Mouse (Mus musculus) kidney, postnatal 0 days (tissue): ENCODE measurements at regions not wholly inside any gene's neighbourhood (a gene's known extent, or its start where the extent isn't known, plus 50 kb on each side); places are given as distances from the start of the nearest gene placed in this dataset.
A peak's percentile ranks its signal among the peaks of the same experiment; 100 is the strongest.
"Not testable (repeated sequence)": the region's sequence is repeated elsewhere in the genome, so short reads cannot be mapped to it uniquely, and the experiment has no call there.

Experiments used
- ATAC-seq: fragments of 200-750 bp; cut with Nextera tagmentation; replicated peaks from 2 replicates; pipeline ENCODE4 v1.8.0; 2017; ENCODE audit warnings: low read depth, moderate number of reproducible peaks, moderate TSS enrichment, moderate library complexity; ENCODE audit not compliant: low FRiP score
- DNase-seq: peaks from one replicate; pipeline ENCODE4 v3.0.0-alpha.2; 2016; ENCODE audit warnings: low spot score
- H3K27ac ChIP-seq: fragments of 300-500 bp; sonication (generic); 2 replicates; pipeline ENCODE4 v1.5.1; 2014; ENCODE audit warnings: mild to moderate bottlenecking
- H3K27me3 ChIP-seq: fragments of 300-500 bp; sonication (generic); 2 replicates; pipeline ENCODE4 v1.6.1; 2014; ENCODE audit warnings: low read length, mixed read lengths; ENCODE audit not compliant: insufficient read depth
- H3K36me3 ChIP-seq: fragments of 300-500 bp; sonication (generic); 2 replicates; pipeline ENCODE4 v1.6.1; 2014; ENCODE audit warnings: low read length, mixed read lengths; ENCODE audit not compliant: insufficient read depth
- H3K4me1 ChIP-seq: fragments of 300-500 bp; sonication (generic); replicated peaks from 2 replicates; pipeline ENCODE4 v1.6.1; 2014; ENCODE audit warnings: antibody characterized with exemption, low read length, mixed read lengths; ENCODE audit not compliant: insufficient read depth
- H3K4me2 ChIP-seq: fragments of 300-500 bp; sonication (generic); 2 replicates; pipeline ENCODE4 v1.6.1; 2014; ENCODE audit warnings: mild to moderate bottlenecking, low read length, moderate library complexity, mixed read lengths
- H3K4me3 ChIP-seq: fragments of 300-500 bp; sonication (generic); replicated peaks from 2 replicates; pipeline ENCODE4 v1.5.1; 2014; ENCODE audit warnings: low read depth, low read length
- H3K9ac ChIP-seq: fragments of 300-500 bp; sonication (generic); 2 replicates; pipeline ENCODE4 v1.6.1; 2014; ENCODE audit warnings: low read depth, low read length
- H3K9me3 ChIP-seq: fragments of 300-500 bp; sonication (generic); replicated peaks from 2 replicates; pipeline ENCODE4 v1.6.1; 2016; ENCODE audit warnings: low read length, inconsistent platforms, mixed read lengths
- CTCF ChIP-seq: IDR thresholded peaks from 2 replicates; pipeline ENCODE4 v1.5.1; 2016; ENCODE audit warnings: antibody characterized with exemption, low read depth, mild to moderate bottlenecking, moderate library complexity
- WGBS: fragments of 180-500 bp; shearing (Covaris S2); extraction: QIAGEN DNeasy Blood & Tissue Kit; methylation state at CpG from one replicate; pipeline ENCODE4 v1.1.7; 2014; 5-methylcytosine and 5-hydroxymethylcytosine counted together

DNA sequence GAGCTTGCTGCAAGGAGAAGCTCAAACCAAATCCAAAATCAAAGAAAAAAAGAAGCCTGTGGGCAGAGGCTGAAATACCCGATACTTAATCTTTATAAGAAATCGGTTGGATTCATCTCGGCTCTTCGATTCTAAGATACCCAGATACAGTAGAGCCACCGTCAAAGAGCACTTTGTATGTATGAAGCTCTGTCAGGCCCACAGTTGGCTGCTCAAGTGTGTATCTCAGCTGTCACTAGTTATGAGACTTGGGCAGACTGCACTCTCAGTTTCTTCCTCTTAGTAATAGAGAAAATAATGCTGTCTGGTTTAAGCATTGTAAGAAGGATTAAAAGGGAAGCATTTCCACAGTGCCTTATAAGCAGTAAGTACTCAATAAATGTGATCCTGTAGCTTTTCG is 193.7 kb downstream of the Faxc start:
- no peak overlapping the region for H3K4me3 ChIP-seq
- H3K27me3 ChIP-seq, result no peaks in the 10 kb centered on the region
- no peak overlapping the region for H3K4me2 ChIP-seq
- no peaks in the 10 kb centered on the region for H3K36me3 ChIP-seq
- H3K27ac ChIP-seq, result no peak overlapping the region
- H3K9ac ChIP-seq, result no peak overlapping the region
- TF ChIP-seq CTCF, result no peak
- DNase-seq, result no peak
- ATAC-seq, result no peak
- H3K9me3 ChIP-seq, result no peaks in the 10 kb centered on the region
- H3K4me1 ChIP-seq, result no peaks in the 10 kb centered on the region
- WGBS, result 90% methylated on average over 6 of the region's 6 CpGs

DNA sequence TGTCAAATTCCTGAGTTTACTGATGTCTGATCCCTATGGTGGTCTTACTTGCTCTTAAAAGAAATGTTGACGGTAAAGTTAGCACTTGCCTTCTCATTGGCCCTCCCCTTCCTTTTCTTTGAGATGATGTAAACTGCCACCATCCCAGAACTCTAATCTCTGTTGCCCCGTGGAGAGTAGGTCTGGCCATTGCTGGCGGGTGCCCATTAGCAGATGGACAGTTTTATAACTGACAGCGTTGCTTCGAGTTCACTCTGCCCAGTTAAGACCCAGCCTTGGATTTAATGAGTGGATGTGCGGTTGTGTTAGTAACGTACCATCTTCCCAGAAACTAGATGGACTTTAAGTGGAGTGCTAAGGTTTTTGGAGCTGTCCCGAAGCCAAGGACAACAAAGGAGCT is 199.4 kb downstream of the Faxc start:
- no peaks in the 10 kb centered on the region for H3K4me1 ChIP-seq
- TF ChIP-seq CTCF, result no peak
- H3K4me3 ChIP-seq, result no peak overlapping the region
- WGBS, result 62% methylated on average over 8 of the region's 8 CpGs
- H3K9ac ChIP-seq, result no peak overlapping the region
- no peak overlapping the region for H3K27ac ChIP-seq
- no peak overlapping the region for H3K4me2 ChIP-seq
- no peak for ATAC-seq
- H3K36me3 ChIP-seq, result no peaks in the 10 kb centered on the region
- no peak for DNase-seq
- no peaks in the 10 kb centered on the region for H3K27me3 ChIP-seq
- no peaks in the 10 kb centered on the region for H3K9me3 ChIP-seq

DNA sequence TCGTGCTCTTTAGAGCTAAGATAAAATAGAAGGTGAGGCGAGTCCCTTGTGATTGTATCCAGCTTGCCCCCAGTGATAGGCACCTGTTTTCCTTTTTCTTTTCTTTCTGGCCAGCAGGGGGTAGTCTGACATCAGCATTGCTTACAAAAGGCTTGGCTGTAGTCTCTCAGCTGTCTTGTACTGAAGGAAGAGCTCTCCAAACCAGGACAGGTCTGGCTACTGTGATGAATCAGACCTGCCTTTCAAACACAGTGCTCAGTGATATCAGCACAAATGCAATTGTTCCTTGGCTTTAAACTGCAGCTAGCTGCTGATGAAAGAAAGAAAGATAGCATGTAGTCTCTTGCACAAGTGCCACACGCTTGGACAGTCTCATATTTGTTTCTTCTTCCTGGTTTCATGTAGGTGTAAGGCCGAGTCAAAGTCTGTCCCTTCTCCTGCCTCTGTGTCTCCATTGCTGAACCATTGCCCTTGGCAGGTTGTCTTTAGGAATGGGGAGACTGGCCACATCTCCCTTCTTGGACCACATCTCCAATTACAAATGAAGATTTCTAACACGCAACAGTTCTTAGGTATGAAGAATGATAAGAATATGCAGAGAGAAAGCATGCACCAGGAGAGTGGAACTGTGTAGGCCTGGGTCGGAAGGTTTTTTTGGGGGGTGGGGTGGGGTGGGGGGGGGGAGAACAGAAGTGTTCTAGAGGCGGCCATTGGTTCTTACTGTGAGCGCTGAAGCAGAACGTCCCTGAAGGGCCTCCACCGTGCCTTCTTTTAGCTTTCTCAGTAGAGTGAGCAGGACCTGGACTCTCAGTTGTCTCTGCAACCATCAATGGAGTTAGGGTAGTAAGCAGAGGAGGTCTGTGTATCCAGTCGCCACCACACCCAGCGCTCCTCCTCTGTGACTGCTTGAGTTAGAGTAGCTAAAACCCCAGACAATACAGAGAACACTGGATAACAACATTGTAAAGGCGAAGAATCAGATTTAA is 200.9 kb downstream of the Faxc start:
- no peak overlapping the region for H3K27ac ChIP-seq
- DNase-seq, result peak; percentile 76
- peak; percentile 89 for TF ChIP-seq CTCF
- no peaks in the 10 kb centered on the region for H3K4me1 ChIP-seq
- no peak overlapping the region for H3K4me3 ChIP-seq
- H3K27me3 ChIP-seq, result no peaks in the 10 kb centered on the region
- no peak overlapping the region for H3K9ac ChIP-seq
- no peaks in the 10 kb centered on the region for H3K36me3 ChIP-seq
- no peaks in the 10 kb centered on the region for H3K9me3 ChIP-seq
- no peak overlapping the region for H3K4me2 ChIP-seq
- peak; percentile 29; the same call in 1 of the 2 replicates for ATAC-seq
- 60% methylated on average over 13 of the region's 13 CpGs for WGBS

DNA sequence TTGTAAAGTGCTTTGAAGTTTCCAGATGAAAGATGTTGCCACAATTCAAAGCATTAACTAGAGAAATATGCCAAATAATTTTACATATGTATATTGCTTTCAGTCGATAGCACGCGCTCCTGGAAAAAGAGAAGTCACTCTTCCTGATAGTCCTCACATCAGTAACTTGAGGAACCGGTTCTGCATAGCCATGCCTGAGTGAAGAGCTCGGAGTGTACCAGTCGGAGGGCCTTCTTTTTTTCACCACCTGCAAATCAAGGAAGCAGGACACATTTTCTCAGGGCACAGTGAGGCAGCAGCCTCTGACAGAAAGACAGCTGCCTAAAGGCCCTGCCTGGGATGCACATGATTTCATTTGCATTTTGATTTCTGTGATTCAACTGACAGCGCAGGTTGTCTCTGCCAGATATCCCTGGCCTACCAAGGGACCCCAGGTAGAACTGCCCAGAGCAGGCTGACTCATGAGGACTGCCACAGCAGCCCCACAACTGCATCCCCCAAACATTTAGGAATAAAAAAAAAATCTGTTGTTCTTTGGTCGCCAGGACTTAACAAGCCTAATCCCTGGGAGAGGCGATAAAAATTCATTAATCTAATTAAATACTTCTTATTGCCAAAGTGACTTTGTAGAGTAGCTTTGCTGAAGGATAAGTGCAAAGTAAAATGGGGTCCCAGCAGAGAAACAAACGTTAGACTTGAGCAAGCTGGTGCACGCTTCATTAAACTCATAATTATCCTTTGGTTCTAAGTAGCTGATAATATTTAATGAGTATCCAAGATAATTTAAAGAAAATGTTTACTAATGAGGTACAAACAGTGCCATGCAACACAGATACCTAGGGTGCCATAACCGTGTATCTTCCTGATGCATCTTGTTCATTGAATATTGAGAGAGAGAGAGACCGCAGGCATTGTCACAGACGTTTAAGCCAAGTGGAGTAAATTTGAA is 202.7 kb downstream of the Faxc start:
- TF ChIP-seq CTCF, result no peak
- ATAC-seq, result no peak
- H3K36me3 ChIP-seq, result no peaks in the 10 kb centered on the region
- 47% methylated on average over 14 of the region's 14 CpGs for WGBS
- no peak overlapping the region for H3K27ac ChIP-seq
- no peaks in the 10 kb centered on the region for H3K27me3 ChIP-seq
- H3K9me3 ChIP-seq, result no peaks in the 10 kb centered on the region
- H3K4me2 ChIP-seq, result no peak overlapping the region
- DNase-seq, result no peak
- no peak overlapping the region for H3K9ac ChIP-seq
- no peaks in the 10 kb centered on the region for H3K4me1 ChIP-seq
- no peak overlapping the region for H3K4me3 ChIP-seq

DNA sequence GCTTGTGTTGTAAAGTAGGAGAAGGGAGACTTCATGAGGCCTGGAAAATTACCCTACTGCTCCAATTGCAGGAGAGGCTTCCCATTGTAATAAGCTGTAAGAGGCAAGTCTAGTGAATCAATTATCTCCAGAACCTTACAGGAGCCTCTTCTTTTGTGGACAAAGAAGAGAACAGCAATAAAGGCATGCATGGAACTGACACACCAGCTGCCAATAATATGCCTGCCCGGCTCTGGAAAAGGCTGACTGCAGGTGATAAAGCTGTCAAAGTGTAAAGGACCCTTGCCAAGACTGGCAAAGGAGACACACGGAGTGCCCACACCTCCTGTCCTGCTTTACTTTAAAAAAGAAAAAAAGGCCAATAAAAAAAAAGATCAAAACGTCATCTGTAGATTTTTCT is 209.0 kb downstream of the Faxc start:
- ATAC-seq, result no peak
- Histone ChIP-seq H3K4me3 (no peak overlapping the region), H3K27me3 (no peaks in the 10 kb centered on the region), H3K27ac (no peak overlapping the region), H3K9me3 (no peaks in the 10 kb centered on the region), H3K4me2 (no peak overlapping the region), H3K36me3 (no peaks in the 10 kb centered on the region), H3K4me1 (no peaks in the 10 kb centered on the region), H3K9ac (no peak overlapping the region)
- no peak for DNase-seq
- TF ChIP-seq CTCF, result no peak
- WGBS, result 46% methylated on average over 3 of the region's 3 CpGs

DNA sequence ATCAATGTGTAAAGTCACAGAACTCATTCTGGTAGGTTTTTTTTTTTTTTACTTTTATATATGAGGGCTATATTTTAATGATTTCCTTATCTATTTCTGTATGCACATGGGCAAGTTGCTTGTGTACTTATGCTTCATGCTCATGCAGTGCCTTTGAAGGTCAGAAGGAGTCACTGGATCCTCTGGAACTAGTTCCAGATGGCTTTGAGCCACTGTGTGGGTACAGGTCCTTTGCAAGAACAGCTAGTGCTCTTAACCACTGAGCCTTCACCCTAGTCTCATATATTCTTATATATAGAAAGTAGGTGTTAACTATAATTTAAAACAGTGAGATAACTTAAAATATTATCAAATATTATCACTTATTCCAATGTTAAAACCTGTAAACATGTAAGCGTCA is 212.4 kb downstream of the Faxc start:
- no peaks in the 10 kb centered on the region for H3K9me3 ChIP-seq
- 97% methylated on average over 1 of the region's 1 CpGs for WGBS
- no peak overlapping the region for H3K27ac ChIP-seq
- H3K27me3 ChIP-seq, result no peaks in the 10 kb centered on the region
- ATAC-seq (no peak), DNase-seq (no peak)
- no peak overlapping the region for H3K4me2 ChIP-seq
- H3K4me1 ChIP-seq, result no peaks in the 10 kb centered on the region
- no peaks in the 10 kb centered on the region for H3K36me3 ChIP-seq
- H3K4me3 ChIP-seq, result no peak overlapping the region
- no peak overlapping the region for H3K9ac ChIP-seq
- no peak for TF ChIP-seq CTCF

DNA sequence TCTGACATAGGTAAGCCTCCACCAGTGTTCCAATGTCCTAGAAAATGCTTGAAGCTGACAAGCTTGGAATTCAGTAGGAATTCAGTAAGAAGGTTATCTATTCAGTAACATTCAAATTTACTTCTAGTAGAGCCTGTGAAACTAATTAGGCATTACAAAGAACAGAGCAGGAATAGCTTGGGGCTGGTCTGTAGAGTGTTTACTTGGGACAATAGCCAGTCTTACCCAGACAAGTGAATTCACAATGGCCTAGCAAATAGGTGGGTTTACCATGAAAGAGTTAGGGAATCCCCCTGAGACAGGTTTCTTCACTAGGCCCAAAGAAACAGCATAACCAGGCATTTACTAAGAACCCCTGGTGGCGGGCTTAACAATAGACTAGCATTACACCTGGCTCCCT is 212.5 kb upstream of the Fbxl4 start:
- H3K4me1 ChIP-seq, DNase-seq, ATAC-seq, H3K36me3 ChIP-seq, H3K9ac ChIP-seq, H3K27ac ChIP-seq, H3K4me3 ChIP-seq, H3K4me2 ChIP-seq, H3K27me3 ChIP-seq, H3K9me3 ChIP-seq: not testable (repeated sequence)
- 94% methylated on average over 1 of the region's 1 CpGs for WGBS
